Mouse (Mus musculus): Measurements from ENCODE around the gene 9530077C05Rik.
A peak's percentile ranks its signal among the peaks of the same experiment; 100 is the strongest.

9530077C05Rik gene

GRCm38 (mm10) chr9:22457142-22457835 is 46.0 kb downstream of the 9530077C05Rik start:
- DNase-seq (ENCODE audit: low spot score) = no peak

DNA sequence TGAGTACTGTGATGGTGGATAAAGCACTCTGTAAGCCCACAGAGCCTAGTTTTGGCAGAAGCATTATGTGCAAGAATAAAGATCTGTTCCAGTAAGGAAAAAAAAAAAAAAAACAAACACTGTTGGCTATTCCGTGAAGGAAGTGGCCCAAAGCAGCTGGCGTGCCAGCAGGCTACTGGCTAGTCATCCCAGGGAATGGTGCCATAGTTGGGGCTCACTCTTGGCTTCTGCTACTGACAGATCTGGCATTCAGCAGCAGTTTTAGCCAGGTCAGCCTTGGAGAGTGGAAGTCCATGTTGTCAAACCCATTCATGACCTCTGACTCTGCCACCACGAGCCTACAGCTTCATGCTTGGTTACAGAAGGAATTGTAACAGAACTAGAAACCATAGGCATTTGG is 50.6 kb downstream of the 9530077C05Rik start:
- no peak for DNase-seq (ENCODE audit: low spot score)

DNA sequence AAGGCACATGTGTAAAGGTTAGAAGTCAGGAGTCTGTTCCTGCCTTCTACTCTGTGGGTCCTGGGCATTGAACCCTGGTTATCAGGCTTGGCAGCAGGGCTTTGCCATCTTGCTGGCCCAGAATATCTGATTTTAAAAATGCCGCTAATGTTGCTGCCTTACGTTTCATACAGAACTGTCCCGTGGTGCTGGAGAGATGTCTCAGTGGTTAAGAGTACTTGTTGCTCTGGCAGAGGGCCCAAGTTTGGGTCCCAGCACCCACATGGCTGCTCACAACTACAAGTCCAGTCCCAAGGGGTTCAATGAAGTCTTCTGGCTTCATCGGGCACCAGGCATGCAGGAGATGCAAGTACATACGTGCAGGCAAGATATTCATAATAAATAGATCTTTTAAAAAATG is 54.9 kb downstream of the 9530077C05Rik start:
- DNase-seq (ENCODE audit: low spot score) = no peak

GRCm38 (mm10) chr9:22467371-22468169 is 56.3 kb downstream of the 9530077C05Rik start:
- no peak for DNase-seq (ENCODE audit: low spot score)

DNA sequence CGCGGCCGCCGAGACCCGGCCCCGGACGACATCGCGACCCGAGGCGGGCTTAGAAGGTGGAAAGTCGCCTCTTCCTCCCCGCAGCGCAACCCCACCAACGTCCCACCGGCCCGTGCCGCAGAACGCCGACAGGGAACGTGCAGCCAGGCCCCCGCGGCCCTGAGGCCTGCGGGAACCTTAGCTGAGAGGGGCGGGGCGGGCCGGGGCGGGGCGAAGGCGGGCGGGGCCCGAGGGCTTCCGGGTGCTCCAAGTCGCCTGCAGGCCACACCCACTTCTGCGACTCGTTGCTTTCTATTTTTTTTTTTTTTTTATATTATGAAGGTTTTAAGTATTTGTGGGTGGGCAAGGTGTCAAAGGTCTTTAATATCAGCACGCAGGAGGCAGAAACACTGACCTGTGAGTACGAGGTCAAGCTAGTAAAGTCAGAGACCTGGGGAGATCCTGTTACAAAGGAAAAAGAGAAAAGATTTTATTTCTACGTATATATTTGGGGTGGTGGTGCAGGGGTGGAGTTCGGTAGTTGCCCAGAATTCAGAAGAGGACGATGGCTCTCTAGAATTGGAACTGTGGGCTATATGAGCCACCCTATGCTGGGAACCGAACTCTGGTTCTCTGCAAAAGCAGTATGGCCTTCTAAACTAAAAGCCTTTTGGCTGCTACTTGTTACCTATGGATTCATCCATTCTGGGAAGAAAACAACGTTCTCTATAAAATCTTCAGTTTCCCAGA is 57.0 kb downstream of the 9530077C05Rik start:
- peak; percentile 70 for DNase-seq (ENCODE audit: low spot score)

- DNase-seq (ENCODE audit: low spot score) = no peak
Measured at GRCm38 (mm10) chr9:22468899-22469259, 57.6 kb downstream of the 9530077C05Rik start.

DNA sequence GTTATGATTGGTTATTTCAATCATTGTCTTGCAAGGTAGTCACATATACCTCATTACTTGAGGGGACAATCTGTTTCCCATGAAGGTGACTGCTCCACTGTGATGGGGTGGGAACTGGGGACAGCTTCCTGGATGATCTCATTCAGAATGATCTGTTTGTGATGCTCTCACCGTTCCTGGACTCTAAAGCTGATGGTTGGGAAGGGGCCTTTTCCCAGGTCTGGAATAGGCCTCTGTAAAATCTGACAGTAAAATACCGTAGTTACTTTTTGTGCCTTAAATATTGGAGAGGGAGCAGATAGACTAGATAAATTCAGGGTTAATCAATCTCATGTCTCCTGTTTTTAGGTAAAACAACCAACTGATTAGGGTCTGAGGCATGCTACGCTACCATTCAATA is 58.3 kb downstream of the 9530077C05Rik start, which contains the start of gene Rp9:
Gene Rp9 (minus strand): TSS at position 101 of the 400 bp plus-strand sequence.
- DNase-seq (ENCODE audit: low spot score) = no peak

DNA sequence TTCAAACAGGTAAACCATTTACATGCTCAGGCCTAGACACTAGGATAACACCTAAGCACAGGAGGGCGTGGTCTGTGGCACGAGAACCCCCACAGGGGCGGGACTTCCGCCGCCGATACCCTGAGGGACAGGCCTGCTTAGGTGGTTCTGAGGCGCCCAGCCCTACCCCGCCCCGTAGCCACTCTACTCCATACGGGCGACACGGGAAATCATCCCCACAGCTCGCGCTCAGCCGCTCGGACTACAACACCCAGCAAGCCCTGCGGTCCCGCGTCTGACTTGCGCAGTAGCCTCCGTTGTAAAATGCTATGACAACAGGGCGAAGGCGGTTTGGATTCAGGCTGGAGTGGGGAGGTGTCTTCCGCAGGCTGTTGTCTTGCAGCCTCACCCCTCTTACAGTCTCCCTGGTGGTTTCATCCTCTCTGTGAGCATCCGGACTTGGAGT is 64.1 kb downstream of the 9530077C05Rik start, which contains the start of gene Bbs9:
Gene Bbs9 (plus strand): TSS at position 292 of the 445 bp plus-strand sequence.
- DNase-seq (ENCODE audit: low spot score) = peak; percentile 90

DNA sequence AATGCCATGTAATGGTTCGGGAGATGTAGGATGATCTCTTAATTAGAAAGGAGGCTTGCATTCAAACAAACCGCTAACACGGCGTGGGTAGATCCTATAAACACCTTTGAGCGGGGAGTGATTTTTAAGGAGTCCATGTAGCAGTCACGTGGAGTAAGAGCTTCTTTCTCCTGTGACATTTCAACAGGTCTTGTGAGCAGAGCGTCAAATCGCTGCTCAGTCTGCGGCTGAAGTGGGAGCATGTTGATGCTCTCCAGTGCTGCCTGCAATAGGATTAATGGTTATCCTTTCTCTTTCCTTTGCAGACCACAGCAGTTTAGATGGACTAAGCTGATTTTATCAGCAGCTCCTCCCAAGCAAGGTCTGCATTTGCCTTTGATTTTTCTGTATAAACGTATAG is 65.0 kb downstream of the 9530077C05Rik start:
- no peak for DNase-seq (ENCODE audit: low spot score)

DNA sequence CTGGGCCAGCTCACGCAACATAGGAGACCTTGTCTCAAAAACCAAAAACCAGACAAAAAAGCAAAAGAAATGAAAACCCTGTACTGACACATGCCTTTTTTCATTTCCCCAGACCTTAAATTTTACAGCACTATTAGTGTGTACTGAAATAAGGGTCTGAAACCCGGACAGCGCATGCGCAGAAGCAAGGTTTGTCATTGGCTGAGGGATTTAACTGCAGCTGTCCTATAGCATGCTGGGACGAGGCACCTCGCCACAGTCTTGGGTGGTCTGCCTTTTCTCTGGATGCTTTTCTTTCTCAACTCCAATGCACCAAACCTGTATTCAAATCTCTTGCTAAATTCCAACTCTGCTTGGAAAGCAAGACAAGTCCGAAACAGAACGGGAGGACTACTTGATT is 67.6 kb downstream of the 9530077C05Rik start:
- DNase-seq (ENCODE audit: low spot score) = no peak

GRCm38 (mm10) chr9:22483866-22484561 is 72.7 kb downstream of the 9530077C05Rik start:
- DNase-seq (ENCODE audit: low spot score) = no peak

DNA sequence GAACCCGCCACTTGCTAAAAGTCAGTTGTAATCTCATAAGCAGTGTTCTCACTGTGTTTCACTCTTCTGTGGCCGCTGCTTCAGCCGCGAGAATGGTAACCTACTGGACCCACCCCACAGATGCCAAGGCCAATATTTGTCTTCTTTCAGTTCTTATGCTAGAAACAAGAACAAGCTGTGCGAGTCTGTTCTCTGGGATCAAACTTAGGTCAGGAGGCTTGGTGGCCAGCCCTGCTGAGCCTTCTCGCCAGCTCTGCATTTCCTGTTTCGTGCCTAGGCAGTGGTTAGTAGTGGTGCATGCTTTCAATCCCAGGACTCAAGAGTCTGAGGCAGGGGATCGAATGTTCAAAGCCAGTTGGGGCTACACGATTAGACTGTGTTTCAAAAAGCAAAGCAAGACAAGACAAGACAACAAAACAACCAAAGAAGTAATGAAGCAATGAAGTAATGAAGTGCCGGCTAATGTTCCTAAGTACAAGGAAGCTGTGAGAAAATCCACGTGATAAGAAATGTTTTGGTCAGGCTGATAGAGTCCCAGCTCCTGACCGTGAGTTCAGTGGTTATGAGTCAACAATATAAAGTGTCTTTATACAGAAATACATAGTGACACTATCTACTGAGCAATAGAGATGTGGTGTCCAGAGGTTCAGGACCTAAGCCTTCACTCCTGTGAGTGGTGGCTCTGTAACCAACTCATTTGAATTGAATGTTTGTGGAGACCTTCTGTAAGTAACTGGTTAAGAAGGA is 73.4 kb downstream of the 9530077C05Rik start:
- DNase-seq (ENCODE audit: low spot score) = no peak

DNA sequence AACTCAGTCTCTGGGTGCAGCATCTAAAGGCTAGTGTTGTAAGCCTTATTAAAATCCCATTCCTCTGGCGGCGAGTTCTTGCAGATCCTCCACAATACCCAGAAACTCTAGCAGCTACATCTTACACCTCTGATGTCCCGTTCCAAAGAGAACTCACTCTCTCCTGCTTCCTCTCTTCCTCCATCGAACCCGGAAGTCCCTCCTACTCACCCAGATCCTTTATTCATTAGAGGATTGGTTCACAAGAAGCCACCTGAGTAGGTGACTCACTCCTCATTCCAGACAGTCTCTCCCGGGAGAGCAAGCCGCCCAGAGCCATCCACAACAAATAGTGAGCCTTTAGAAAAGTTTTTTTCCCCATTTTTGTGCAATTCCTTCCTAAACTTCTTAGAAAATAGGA is 74.9 kb downstream of the 9530077C05Rik start:
- no peak for DNase-seq (ENCODE audit: low spot score)

DNA sequence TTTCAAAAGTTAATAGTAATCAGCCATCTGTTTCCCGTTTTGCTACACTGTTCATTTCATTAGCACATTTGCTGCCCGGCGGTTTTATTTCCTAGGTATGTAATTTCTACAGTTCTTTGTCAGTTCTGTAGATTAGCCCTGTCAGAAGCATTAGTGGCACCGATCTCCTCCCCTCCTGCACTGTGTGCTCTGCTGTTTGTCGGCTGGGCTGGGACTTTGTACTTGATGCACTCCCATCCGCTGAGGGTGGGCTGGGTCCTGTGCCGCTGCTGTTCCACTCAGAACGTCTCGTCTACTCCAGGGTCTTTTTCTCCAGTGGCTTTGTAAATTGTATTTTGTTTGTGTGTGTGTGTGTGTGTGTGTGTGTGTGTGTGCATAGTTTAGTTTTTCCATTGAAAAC is 77.7 kb downstream of the 9530077C05Rik start:
- DNase-seq (ENCODE audit: low spot score) = no peak

Measured in ovary, postnatal 36 days (tissue).